Mouse (Mus musculus): Measurements from ENCODE around the gene Arl6ip5.

- TF ChIP-seq CTCF (IDR thresholded peaks at IDR 0.05; ENCODE audit: low read depth) (no peak), EP300 (IDR thresholded peaks at IDR 0.05; ENCODE audit: low read depth) (no peak)
Observed at GRCm38 (mm10) chr6:97222931-97223467, 12.5 kb downstream of the Arl6ip5 start.
